Mouse (Mus musculus) G1E (cell line): ENCODE results near the gene Cdhr2. TPM values are rescaled to one million over a fixed set of nuclear protein-coding genes. Genes with fewer than 3 reads are reported as not detected.

Source experiments
- ATAC-seq: 2 replicates; pipeline ENCODE4 v1.8.0; 2016; ENCODE audit warnings: mild to moderate bottlenecking; ENCODE audit not compliant: insufficient number of reproducible peaks, poor library complexity, low FRiP score, severe bottlenecking; ENCODE audit errors: extremely low read depth
- DNase-seq: peaks from one replicate; pipeline ENCODE4 v3.0.0; 2012; ENCODE audit warnings: low spot score
- H3K27me3 ChIP-seq: 2 replicates; pipeline ENCODE4 v1.6.1; 2012; ENCODE audit warnings: mild to moderate bottlenecking, low read length, inconsistent platforms; ENCODE audit not compliant: insufficient read depth
- H3K36me3 ChIP-seq: replicated peaks from 2 replicates; pipeline ENCODE3; 2012; ENCODE audit warnings: mild to moderate bottlenecking, inconsistent platforms
- H3K4me1 ChIP-seq: 2 replicates; pipeline ENCODE4 v1.6.1; 2012; ENCODE audit warnings: low read depth, low read length, inconsistent platforms, mixed read lengths; ENCODE audit not compliant: insufficient read depth
- H3K4me3 ChIP-seq: 2 replicates; pipeline ENCODE4 v1.5.1; 2012; ENCODE audit warnings: low read depth, mild to moderate bottlenecking, inconsistent platforms, low read length, moderate library complexity, mixed read lengths
- H3K9me3 ChIP-seq: replicated peaks from 2 replicates; pipeline ENCODE4 v1.6.1; 2012; ENCODE audit warnings: inconsistent platforms
- CTCF ChIP-seq: IDR thresholded peaks from 2 replicates; pipeline ENCODE4 v1.5.1; 2012; ENCODE audit warnings: low read depth, low read length, inconsistent platforms, mixed read lengths
- GATA1 ChIP-seq: IDR thresholded peaks from 2 replicates; pipeline ENCODE4 v1.6.1; 2012; ENCODE audit warnings: borderline replicate concordance, low read length, inconsistent platforms, mixed read lengths
- GATA2 ChIP-seq: IDR thresholded peaks from 2 replicates; pipeline ENCODE4 v1.6.1; 2012; ENCODE audit warnings: low read depth, low read length, inconsistent platforms, borderline replicate concordance
- POLR2AphosphoS5 ChIP-seq: IDR thresholded peaks from 2 replicates; pipeline ENCODE4 v1.6.1; 2012; ENCODE audit warnings: low read depth, low read length, inconsistent platforms; ENCODE audit not compliant: insufficient replicate concordance
- TAL1 ChIP-seq: conservative IDR thresholded peaks from 2 replicates; pipeline ENCODE4 v1.6.1; 2012; ENCODE audit warnings: low read depth, low read length, inconsistent platforms, mixed read lengths
- polyA plus RNA-seq: library from polyadenylated mRNA; stranded (reverse); fragments of >175 nt; gene quantifications from 2 replicates; pipeline ENCODE4 v1.2.3, GENCODE M21; 2012
- total RNA-seq, 2 experiments: library from RNA; stranded (forward) in 1 of 2; stranded (reverse) in 1 of 2; fragments of 200-1000 nt in 1 of 2; fragments of >200 nt in 1 of 2; fragmentation: Nextera tagmentation in 1 of 2; gene quantifications; 2 replicates each; pipeline ENCODE4 v1.2.3; 2014 to 2017

Gene Cdhr2
- total and polyA plus RNA-seq, 3 experiments, result not detected

DNA sequence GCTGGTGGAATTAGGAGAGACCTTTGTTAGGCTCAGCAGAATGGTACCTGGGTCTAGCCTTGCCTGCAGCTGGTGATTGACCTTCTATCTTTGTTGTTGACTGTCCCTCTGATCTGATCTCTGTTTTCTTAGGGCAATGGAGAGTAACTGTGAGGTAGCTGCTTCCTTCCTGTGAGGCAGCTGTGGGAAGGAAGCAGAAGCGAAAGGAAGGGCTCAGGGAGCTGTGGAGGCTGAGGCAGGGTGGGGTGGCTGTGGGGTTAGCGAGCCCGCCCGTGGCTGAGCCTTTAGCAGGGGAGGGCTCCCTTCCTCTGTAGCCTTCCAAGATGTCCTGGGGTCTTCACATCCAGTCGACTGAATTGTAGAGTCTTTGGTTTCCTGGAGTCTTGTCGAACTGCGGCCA, 1.2 kb downstream of the Cdhr2 start:
- no peak overlapping the region for H3K4me3 ChIP-seq
- H3K4me1 ChIP-seq, result no peaks in the 10 kb centered on the region
- ATAC-seq (no peak), DNase-seq (no peak)
- H3K36me3 ChIP-seq, result no peaks in the 10 kb centered on the region
- TF ChIP-seq POLR2AphosphoS5 (no peak), TAL1 (no peak), GATA1 (no peak), GATA2 (no peak), CTCF (no peak)
- no peaks in the 10 kb centered on the region for H3K9me3 ChIP-seq
- peaks cover 54% of the 10 kb centered on the region for H3K27me3 ChIP-seq

DNA sequence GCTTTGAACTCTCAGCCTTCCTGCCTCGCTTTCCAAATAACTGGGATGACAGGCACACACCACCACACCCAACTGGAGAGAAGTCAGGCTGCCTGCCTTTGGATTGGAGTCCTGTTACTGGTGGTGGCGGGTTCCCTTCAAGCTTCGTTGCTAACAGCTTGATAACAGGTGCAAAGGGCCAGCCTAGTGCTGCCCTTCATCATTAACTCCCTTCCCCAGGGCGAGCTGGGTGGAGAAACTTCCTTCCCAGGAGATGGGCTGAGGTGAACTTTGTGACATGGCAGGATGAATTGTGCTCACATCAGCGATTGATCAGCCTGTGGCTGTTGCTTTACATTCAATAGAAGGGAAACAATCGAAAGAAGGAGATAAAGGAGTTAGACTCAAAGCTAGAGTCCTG, 3.6 kb downstream of the Cdhr2 start:
- Histone ChIP-seq H3K36me3 (no peaks in the 10 kb centered on the region), H3K4me1 (no peaks in the 10 kb centered on the region), H3K27me3 (peaks cover 38% of the 10 kb centered on the region), H3K9me3 (no peaks in the 10 kb centered on the region), H3K4me3 (no peak overlapping the region)
- DNase-seq (no peak), ATAC-seq (no peak)
- TF ChIP-seq POLR2AphosphoS5 (no peak), CTCF (no peak), GATA2 (no peak), TAL1 (no peak), GATA1 (no peak)

DNA sequence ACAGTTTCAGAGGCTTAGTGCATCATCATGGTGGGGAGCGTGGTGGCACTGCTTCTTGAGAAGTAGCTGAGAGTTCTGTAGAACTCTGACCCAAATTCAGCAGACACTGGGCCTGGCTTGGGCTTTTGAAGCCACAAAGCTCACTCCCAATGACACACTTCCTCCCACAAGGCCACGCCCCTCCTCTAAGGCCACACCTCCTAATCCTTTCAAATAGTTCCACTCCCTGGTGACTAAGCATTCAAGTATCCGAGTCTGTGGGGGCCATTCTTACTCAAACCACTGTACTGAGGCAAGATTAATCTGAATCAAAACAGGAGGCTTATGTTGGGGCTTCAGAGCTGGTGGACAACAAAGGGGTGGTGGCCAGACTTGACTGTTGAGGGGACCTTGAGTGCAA, 9.6 kb downstream of the Cdhr2 start:
- TF ChIP-seq CTCF (no peak), POLR2AphosphoS5 (no peak), TAL1 (no peak)
- Histone ChIP-seq H3K4me3 (no peak overlapping the region), H3K4me1 (no peaks in the 10 kb centered on the region), H3K27me3 (peaks cover 8% of the 10 kb centered on the region; the same call in 1 of the 2 replicates), H3K36me3 (no peaks in the 10 kb centered on the region), H3K9me3 (peaks cover 6% of the 10 kb centered on the region; the same call in 1 of the 2 replicates)
- ATAC-seq, result no peak
- no peak for DNase-seq

DNA sequence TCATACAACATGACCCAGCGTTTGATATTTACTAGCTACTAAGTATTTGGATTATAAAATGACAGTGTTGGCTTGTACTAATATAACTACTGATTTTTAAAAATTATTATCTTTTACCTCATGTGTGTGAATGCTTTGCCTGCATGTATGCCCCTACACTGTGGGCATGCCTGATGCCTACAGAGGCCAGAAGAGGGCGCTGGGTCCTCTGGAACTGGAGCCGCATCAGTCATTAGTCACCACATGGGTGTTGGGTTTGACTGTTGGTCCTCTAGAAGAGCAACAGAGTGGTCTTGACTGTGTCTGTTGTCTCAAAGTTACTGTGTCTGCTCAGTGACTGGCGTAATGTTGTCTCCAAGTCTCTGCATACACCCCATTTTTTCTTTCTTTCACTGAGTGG, 13.1 kb downstream of the Cdhr2 start:
- Histone ChIP-seq H3K36me3 (no peaks in the 10 kb centered on the region), H3K9me3 (peaks cover 6% of the 10 kb centered on the region; the same call in 1 of the 2 replicates), H3K4me1 (no peaks in the 10 kb centered on the region), H3K27me3 (peaks cover 5% of the 10 kb centered on the region; the same call in 1 of the 2 replicates), H3K4me3 (no peak overlapping the region)
- no peak for TF ChIP-seq POLR2AphosphoS5
- TF ChIP-seq GATA2, result no peak
- TF ChIP-seq CTCF, result no peak
- TF ChIP-seq TAL1, result no peak
- TF ChIP-seq GATA1, result no peak
- no peak for DNase-seq
- no peak for ATAC-seq

GRCm38 (mm10) chr13:54714996-54715395, 13.7 kb downstream of the Cdhr2 start:
- no peak for TF ChIP-seq GATA2
- no peak for TF ChIP-seq CTCF
- no peak for TF ChIP-seq POLR2AphosphoS5
- no peak for TF ChIP-seq TAL1
- no peak for TF ChIP-seq GATA1
- Histone ChIP-seq H3K36me3 (no peaks in the 10 kb centered on the region), H3K4me1 (no peaks in the 10 kb centered on the region), H3K4me3 (no peak overlapping the region), H3K9me3 (peaks cover 6% of the 10 kb centered on the region; the same call in 1 of the 2 replicates), H3K27me3 (peaks cover 5% of the 10 kb centered on the region; the same call in 1 of the 2 replicates)
- DNase-seq, result no peak
- ATAC-seq, result no peak

DNA sequence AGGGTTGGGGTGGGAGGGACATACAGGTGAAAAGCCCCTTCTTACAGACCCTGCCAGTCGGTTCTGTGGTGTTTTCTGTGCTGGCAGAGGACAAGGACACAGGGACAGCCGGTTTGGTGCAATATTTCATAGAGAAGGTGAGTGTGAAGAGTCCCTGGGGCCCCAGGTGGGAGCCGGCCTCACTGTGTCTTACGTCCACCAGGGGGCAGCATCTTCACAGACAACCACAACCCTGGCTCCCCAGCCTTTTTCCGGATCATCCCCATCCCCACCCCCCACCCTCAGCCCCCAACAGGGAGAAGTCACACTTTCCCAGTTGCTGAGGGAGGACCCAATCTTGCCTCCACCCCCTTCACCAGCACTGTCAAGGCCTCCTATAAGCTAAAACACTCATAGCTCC, 15.7 kb downstream of the Cdhr2 start:
- H3K36me3 ChIP-seq, result no peaks in the 10 kb centered on the region
- H3K27me3 ChIP-seq, result peaks cover 2% of the 10 kb centered on the region; the same call in 1 of the 2 replicates
- TF ChIP-seq CTCF (peak; percentile 58), GATA1 (no peak), POLR2AphosphoS5 (no peak)
- no peak overlapping the region for H3K4me3 ChIP-seq
- H3K9me3 ChIP-seq, result no peaks in the 10 kb centered on the region
- no peaks in the 10 kb centered on the region for H3K4me1 ChIP-seq
- peak; percentile 54 for DNase-seq
- ATAC-seq, result no peak

- H3K4me1 ChIP-seq, result no peaks in the 10 kb centered on the region
- H3K9me3 ChIP-seq, result peaks cover 5% of the 10 kb centered on the region
- TF ChIP-seq TAL1 (no peak), POLR2AphosphoS5 (no peak), GATA1 (no peak), GATA2 (no peak), CTCF (no peak)
- no peak overlapping the region for H3K4me3 ChIP-seq
- H3K27me3 ChIP-seq, result peaks cover 2% of the 10 kb centered on the region; the same call in 1 of the 2 replicates
- no peak for DNase-seq
- ATAC-seq, result no peak
- no peaks in the 10 kb centered on the region for H3K36me3 ChIP-seq
Measured at GRCm38 (mm10) chr13:54723143-54723542, 21.9 kb downstream of the Cdhr2 start.
